Mouse (Mus musculus) cerebellum, adult 2 months (tissue): Measurements from ENCODE around the gene Mei4. TPM values are rescaled to one million over a fixed set of nuclear protein-coding genes. Genes with fewer than 3 reads are reported as not detected.
A peak's percentile ranks its signal among the peaks of the same experiment; 100 is the strongest.

Source experiments
- DNase-seq, 2 experiments: peaks; one replicate each; pipeline ENCODE4 v3.0.0; 2021
- H3K27ac ChIP-seq: fragments of 200-500 bp; 2 replicates; pipeline ENCODE4 v1.5.1; 2012; ENCODE audit warnings: low read length, control low read depth, inconsistent platforms; ENCODE audit not compliant: insufficient read depth
- H3K27me3 ChIP-seq: fragments of 200-500 bp; 2 replicates; pipeline ENCODE4 v1.6.1; 2012; ENCODE audit warnings: inconsistent platforms, mild to moderate bottlenecking, low read length, moderate library complexity; ENCODE audit not compliant: control insufficient read depth, insufficient read depth
- H3K4me1 ChIP-seq: fragments of 200-500 bp; 2 replicates; pipeline ENCODE4 v1.6.1; 2011; ENCODE audit warnings: low read length; ENCODE audit not compliant: control insufficient read depth, insufficient read depth
- H3K4me3 ChIP-seq: fragments of 200-500 bp; replicated peaks from 2 replicates; pipeline ENCODE3; 2011; ENCODE audit warnings: mild to moderate bottlenecking, low read depth, low read length, control low read depth; ENCODE audit not compliant: insufficient read depth
- CTCF ChIP-seq: fragments of 200-500 bp; IDR thresholded peaks from 2 replicates; pipeline ENCODE4 v1.5.1; 2011; ENCODE audit warnings: low read depth, mild to moderate bottlenecking, control low read depth, low read length, moderate library complexity, borderline replicate concordance; ENCODE audit not compliant: insufficient read depth
- POLR2A ChIP-seq: fragments of 200-500 bp; IDR thresholded peaks from 2 replicates; pipeline ENCODE4 v1.6.1; 2011; ENCODE audit warnings: low read length, control low read depth, borderline replicate concordance; ENCODE audit not compliant: insufficient read depth
- WGBS: fragments of 180-500 bp; shearing (Covaris S2); methylation state at CpG from one replicate; pipeline ENCODE4 v1.1.7; 2018; 5-methylcytosine and 5-hydroxymethylcytosine counted together
- polyA plus RNA-seq: library from polyadenylated mRNA; depleted of rRNA; stranded (reverse); fragments of >200 nt; gene quantifications from 2 replicates; pipeline ENCODE4 v1.2.3, GENCODE M21; 2012

Gene Mei4
- polyA plus RNA-seq, 1 experiment, result 0.64 TPM

DNA sequence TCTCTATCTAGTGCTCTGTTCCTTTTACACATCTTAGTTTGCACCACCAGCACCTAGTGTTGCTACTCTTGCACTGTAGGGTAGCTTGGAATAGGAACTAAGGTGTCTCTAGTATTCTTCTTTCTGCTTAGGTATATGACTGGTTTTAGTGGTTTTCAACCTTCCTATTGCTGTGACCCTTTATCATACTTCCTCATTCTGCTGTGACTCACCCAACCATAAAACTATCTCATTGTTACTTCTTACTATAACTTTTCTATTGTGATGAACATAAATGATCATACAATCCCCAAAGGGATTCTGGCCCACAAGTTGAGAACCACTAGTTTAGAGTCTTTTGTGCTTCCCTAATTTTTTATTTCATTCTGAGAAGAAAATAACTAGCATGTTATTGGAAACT is 61.3 kb downstream of the Mei4 start:
- Histone ChIP-seq H3K27me3 (no peaks in the 10 kb centered on the region), H3K4me1 (no peaks in the 10 kb centered on the region), H3K27ac (no peak overlapping the region), H3K4me3 (no peak overlapping the region)
- DNase-seq, result no peak
- TF ChIP-seq CTCF (no peak), POLR2A (no peak)

DNA sequence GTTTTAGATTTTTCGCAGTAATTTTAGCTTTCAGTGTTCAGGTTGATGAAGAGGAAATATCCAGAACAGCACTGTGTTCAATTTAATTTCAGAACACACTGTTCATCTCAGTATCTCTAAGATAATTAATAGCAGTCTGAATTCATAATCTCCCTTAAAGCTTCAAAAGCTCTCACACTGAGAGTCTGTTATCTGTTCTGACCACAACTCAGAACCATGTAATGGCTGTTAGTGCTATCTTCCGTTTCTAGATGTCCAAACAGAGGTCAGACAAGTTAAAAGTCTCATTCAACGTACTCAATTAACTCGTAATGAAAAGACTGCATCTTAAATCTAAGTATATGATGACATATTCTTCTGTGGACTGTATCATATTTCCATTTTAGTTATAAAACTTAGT is 77.1 kb downstream of the Mei4 start:
- no peak for DNase-seq
- Histone ChIP-seq H3K27me3 (no peaks in the 10 kb centered on the region), H3K4me1 (no peaks in the 10 kb centered on the region), H3K4me3 (no peak overlapping the region), H3K27ac (no peak overlapping the region)
- no peak for TF ChIP-seq POLR2A
- TF ChIP-seq CTCF, result no peak
- 84% methylated on average over 4 of the region's 4 CpGs for WGBS

DNA sequence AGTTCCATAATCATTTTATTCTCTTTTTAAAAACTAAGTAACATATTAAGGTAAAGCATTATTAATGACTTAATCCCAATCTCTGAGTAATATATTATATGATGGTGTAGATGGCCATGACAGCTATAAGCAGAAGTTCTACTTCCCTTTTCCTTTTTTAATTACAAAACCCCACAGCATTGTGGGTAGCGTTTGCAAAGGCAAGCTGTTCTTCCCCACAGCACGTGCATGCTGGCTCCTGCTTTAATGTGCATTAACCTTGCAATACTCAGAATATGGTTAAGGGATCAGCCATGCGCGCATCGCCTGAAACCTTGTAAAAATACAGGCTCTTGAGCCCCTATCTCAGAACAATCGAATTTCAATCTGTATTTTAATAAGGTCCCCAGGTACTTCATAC is 82.2 kb downstream of the Mei4 start:
- Histone ChIP-seq H3K27me3 (no peaks in the 10 kb centered on the region), H3K4me1 (no peaks in the 10 kb centered on the region), H3K27ac (no peak overlapping the region), H3K4me3 (no peak overlapping the region)
- 78% methylated on average over 6 of the region's 6 CpGs for WGBS
- TF ChIP-seq POLR2A (no peak), CTCF (no peak)
- no peak for DNase-seq

- Histone ChIP-seq H3K27ac (no peak overlapping the region), H3K4me1 (no peaks in the 10 kb centered on the region), H3K4me3 (no peak overlapping the region), H3K27me3 (no peaks in the 10 kb centered on the region)
- WGBS, result 74% methylated on average over 3 of the region's 3 CpGs
- no peak for DNase-seq
- TF ChIP-seq POLR2A (no peak), CTCF (no peak)
Observed at GRCm38 (mm10) chr9:81956858-81957257, 93.4 kb downstream of the Mei4 start.

DNA sequence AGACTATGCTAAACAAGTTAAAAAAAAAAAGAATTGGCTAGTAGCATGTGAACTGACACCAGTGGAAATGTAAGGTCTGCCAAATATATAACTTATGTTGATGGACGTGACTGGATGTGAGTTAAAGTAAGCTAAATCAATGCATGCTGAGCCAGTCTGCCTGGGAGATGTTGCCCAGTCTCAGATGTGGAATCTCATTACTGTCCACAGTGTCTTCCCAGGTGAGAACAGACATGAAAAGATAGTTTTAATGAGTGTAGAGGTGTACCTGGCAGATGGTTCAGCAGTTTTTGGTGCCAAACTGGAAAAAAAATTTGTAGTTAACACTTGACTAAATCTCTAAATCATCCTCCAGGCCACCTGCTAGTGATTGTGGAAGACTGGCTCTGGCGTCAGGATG is 94.4 kb downstream of the Mei4 start:
- no peaks in the 10 kb centered on the region for H3K27me3 ChIP-seq
- H3K4me1 ChIP-seq, result no peaks in the 10 kb centered on the region
- H3K27ac ChIP-seq, result no peak overlapping the region
- no peak for TF ChIP-seq POLR2A
- TF ChIP-seq CTCF, result no peak
- peak in 1 of 2 experiments; percentile 1 for DNase-seq
- no peak overlapping the region for H3K4me3 ChIP-seq
- 11% methylated on average over 2 of the region's 2 CpGs for WGBS

DNA sequence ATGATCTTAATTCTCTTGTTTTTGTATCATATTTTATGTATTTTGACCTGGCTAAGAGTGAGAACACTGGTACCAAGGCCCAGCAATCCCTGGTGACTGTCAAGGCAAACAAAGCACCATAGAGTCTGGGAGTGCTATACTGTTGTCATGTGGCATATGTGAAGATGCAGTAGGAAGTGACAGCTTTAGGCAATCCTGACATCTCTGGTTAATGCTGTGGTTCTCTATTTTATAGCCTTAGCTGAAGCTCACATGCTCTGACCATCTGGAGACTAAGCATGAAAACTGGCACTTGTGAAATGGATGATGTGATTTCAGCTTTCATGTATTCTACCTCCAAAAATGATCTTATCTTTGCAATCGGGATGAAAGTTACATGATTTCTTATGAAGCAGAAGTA is 103.3 kb downstream of the Mei4 start:
- no peak overlapping the region for H3K27ac ChIP-seq
- 83% methylated on average over 1 of the region's 1 CpGs for WGBS
- no peaks in the 10 kb centered on the region for H3K4me1 ChIP-seq
- H3K4me3 ChIP-seq, result no peak overlapping the region
- H3K27me3 ChIP-seq, result no peaks in the 10 kb centered on the region
- TF ChIP-seq POLR2A, result no peak
- no peak for DNase-seq

DNA sequence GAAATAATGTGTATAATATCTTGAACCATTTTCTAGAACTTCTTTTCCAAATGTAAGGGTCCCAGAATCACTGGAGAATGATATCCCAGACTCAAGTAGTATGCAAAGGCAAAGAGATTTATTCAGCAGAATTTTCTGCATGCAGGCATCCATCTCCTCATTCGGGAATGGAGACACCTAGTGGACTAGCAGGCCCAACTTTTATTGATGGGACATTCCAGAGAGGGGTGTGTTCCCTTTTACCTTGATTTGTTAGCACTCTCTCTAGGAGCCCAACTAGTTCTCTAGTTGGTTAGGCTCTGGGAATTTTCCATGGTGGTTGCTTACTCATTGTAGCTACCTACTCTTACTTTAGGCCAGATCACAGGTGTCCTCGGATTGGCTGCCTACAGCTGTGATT is 105.5 kb downstream of the Mei4 start:
- 63% methylated on average over 2 of the region's 2 CpGs for WGBS
- Histone ChIP-seq H3K4me3 (no peak overlapping the region), H3K4me1 (no peaks in the 10 kb centered on the region), H3K27me3 (no peaks in the 10 kb centered on the region), H3K27ac (no peak overlapping the region)
- DNase-seq, result no peak
- TF ChIP-seq POLR2A, result no peak
- TF ChIP-seq CTCF, result no peak

DNA sequence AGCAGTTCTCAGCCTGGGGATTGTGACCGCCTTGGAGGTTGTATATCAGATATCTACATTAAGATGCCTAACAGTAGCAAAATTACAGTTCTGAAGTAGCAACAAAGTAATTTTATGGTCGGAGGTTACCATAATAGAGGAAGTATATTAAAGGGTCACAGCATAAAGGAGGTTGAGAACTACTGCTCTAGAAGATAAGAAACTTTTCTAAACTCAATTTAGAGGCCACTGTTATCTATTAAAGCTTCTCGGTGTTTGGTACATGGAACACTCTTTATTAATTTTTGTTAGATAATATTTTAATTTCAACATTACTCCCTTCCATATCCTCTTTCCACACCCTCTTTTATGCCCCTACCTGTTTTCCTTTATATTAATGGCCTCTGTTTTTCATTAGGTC is 119.0 kb downstream of the Mei4 start:
- no peak overlapping the region for H3K27ac ChIP-seq
- no peak for DNase-seq
- no peaks in the 10 kb centered on the region for H3K27me3 ChIP-seq
- no peak overlapping the region for H3K4me3 ChIP-seq
- H3K4me1 ChIP-seq, result no peaks in the 10 kb centered on the region
- TF ChIP-seq POLR2A (no peak), CTCF (no peak)
- WGBS, result 90% methylated on average over 3 of the region's 3 CpGs

- H3K27me3 ChIP-seq, result no peaks in the 10 kb centered on the region
- H3K27ac ChIP-seq, result no peak overlapping the region
- no peak for DNase-seq
- TF ChIP-seq CTCF, result no peak
- no peak for TF ChIP-seq POLR2A
- 77% methylated on average over 3 of the region's 3 CpGs for WGBS
- no peak overlapping the region for H3K4me3 ChIP-seq
- H3K4me1 ChIP-seq, result no peaks in the 10 kb centered on the region
Observed at GRCm38 (mm10) chr9:82012991-82013390, 149.5 kb downstream of the Mei4 start.
